Mouse (Mus musculus) left cerebral cortex, adult 2 months (tissue): ENCODE data around the gene Cacnb4. TPM values are rescaled to one million over a fixed set of nuclear protein-coding genes. Genes with fewer than 3 reads are reported as not detected.

Experiments used
- DNase-seq, 2 experiments: peaks; one replicate each; pipeline ENCODE4 v3.0.0; 2021 to 2022; ENCODE audit warnings: low spot score in 2 of 2, mixed read lengths in 1 of 2; ENCODE audit errors: extremely low spot score in 1 of 2
- H3K27ac ChIP-seq: fragments of 200-600 bp; 2 replicates; pipeline ENCODE4 v1.8.1; 2022
- H3K4me3 ChIP-seq: fragments of 200-600 bp; 2 replicates; pipeline ENCODE4 v1.8.1; 2022
- CTCF ChIP-seq: fragments of 200-600 bp; IDR thresholded peaks from 2 replicates; pipeline ENCODE4 v1.8.1; 2022; ENCODE audit warnings: antibody characterized with exemption, mild to moderate bottlenecking, moderate library complexity
- intact Hi-C: fragments of 180-260 bp; cut with DNase I; formaldehyde crosslinking; loops from one replicate; pipeline ENCODE4 v1.15.1; 2025
- total RNA-seq, 2 experiments: library from RNA; stranded (reverse); gene quantifications; 2 replicates each; pipeline ENCODE4 v1.2.3; 2021

The Cacnb4 gene
- total RNA-seq, 2 experiments from 2014 or later = 166 to 176 TPM

GRCm38 (mm10) chr2:52686601-52687000 lies 10.0 kb upstream of the Cacnb4 start:
- TF ChIP-seq CTCF = no peak
- intact Hi-C loops = no loop called here
- Histone ChIP-seq H3K27ac (no peak overlapping the region), H3K4me3 (no peak overlapping the region)
- DNase-seq = no peak

GRCm38 (mm10) chr2:52677589-52677988 lies 958 bp upstream of the Cacnb4 start:
- DNase-seq = no peak
- no peak overlapping the region for H3K4me3 ChIP-seq
- intact Hi-C loops = no loop called here
- H3K27ac ChIP-seq = no peak overlapping the region; the same call in 1 of the 2 replicates
- no peak for TF ChIP-seq CTCF

- no peak for TF ChIP-seq CTCF
- peak overlapping the region; percentile 36; the same call in 1 of the 2 replicates for H3K27ac ChIP-seq
- intact Hi-C loops = no loop called here
- no peak overlapping the region for H3K4me3 ChIP-seq
- DNase-seq = no peak
These were observed 277 bp upstream of the Cacnb4 start for GRCm38 (mm10) chr2:52676913-52677303.

- intact Hi-C loops = no loop called here
- peak overlapping the region; percentile 95 for H3K27ac ChIP-seq
- peak; percentile 36 to 37 for DNase-seq
- no peak for TF ChIP-seq CTCF
- peak overlapping the region; percentile 80 for H3K4me3 ChIP-seq
These were observed 1.2 kb downstream of the Cacnb4 start for GRCm38 (mm10) chr2:52675278-52675987.

GRCm38 (mm10) chr2:52674886-52675277 lies 1.7 kb downstream of the Cacnb4 start:
- H3K27ac ChIP-seq = peak overlapping the region; percentile 95
- peak; percentile 26 to 47 for DNase-seq
- no peak for TF ChIP-seq CTCF
- peak overlapping the region; percentile 80 for H3K4me3 ChIP-seq
- intact Hi-C loops = loop anchor here (5.0 kb wide), 1 partner anchor 38 kb away; no protein-coding TSS in a partner anchor

- Histone ChIP-seq H3K27ac (no peak overlapping the region), H3K4me3 (peak overlapping the region; percentile 80)
- TF ChIP-seq CTCF = no peak
- no peak for DNase-seq
- intact Hi-C loops = loop anchor here (5.0 kb wide), 1 partner anchor 36 kb away; no protein-coding TSS in a partner anchor
These were observed 3.5 kb downstream of the Cacnb4 start for GRCm38 (mm10) chr2:52673172-52673571.

GRCm38 (mm10) chr2:52670733-52671132 lies 5.9 kb downstream of the Cacnb4 start:
- intact Hi-C loops = loop anchor here (2.0 to 5.0 kb wide), 2 partner anchors 14 to 33 kb away; no protein-coding TSS in a partner anchor
- peak overlapping the region; percentile 57; the same call in 1 of the 2 replicates for H3K27ac ChIP-seq
- DNase-seq = peak in 1 of 2 experiments; percentile 55
- TF ChIP-seq CTCF = no peak
- H3K4me3 ChIP-seq = no peak overlapping the region

- DNase-seq = no peak
- intact Hi-C loops = no loop called here
- no peak for TF ChIP-seq CTCF
- Histone ChIP-seq H3K27ac (peak overlapping the region; percentile 45; the same call in 1 of the 2 replicates), H3K4me3 (no peak overlapping the region)
These were observed 8.2 kb downstream of the Cacnb4 start for GRCm38 (mm10) chr2:52668480-52668879.

- H3K4me3 ChIP-seq = no peak overlapping the region
- intact Hi-C loops = loop anchor here (2.0 kb wide), 1 partner anchor 14 kb away; no protein-coding TSS in a partner anchor
- peak overlapping the region; percentile 66 for H3K27ac ChIP-seq
- no peak for DNase-seq
- no peak for TF ChIP-seq CTCF
These were observed 19.9 kb downstream of the Cacnb4 start for GRCm38 (mm10) chr2:52656722-52657121.

- H3K4me3 ChIP-seq = no peak overlapping the region
- DNase-seq = no peak
- intact Hi-C loops = no loop called here
- TF ChIP-seq CTCF = no peak
- peak overlapping the region; percentile 66 for H3K27ac ChIP-seq
These were observed 22.1 kb downstream of the Cacnb4 start for GRCm38 (mm10) chr2:52654541-52654940.

- H3K27ac ChIP-seq = no peak overlapping the region
- no peak overlapping the region for H3K4me3 ChIP-seq
- DNase-seq = no peak
- intact Hi-C loops = no loop called here
- no peak for TF ChIP-seq CTCF
These were observed 25.1 kb downstream of the Cacnb4 start for GRCm38 (mm10) chr2:52651547-52651946.

GRCm38 (mm10) chr2:52647255-52647998 lies 29.2 kb downstream of the Cacnb4 start:
- DNase-seq = no peak
- H3K27ac ChIP-seq = no peak overlapping the region
- intact Hi-C loops = no loop called here

More at GRCm38 (mm10) chr2:52647255-52647998, 29.2 kb downstream of the Cacnb4 start:
- H3K4me3 ChIP-seq = no peak overlapping the region
- no peak for TF ChIP-seq CTCF
